Mouse (Mus musculus) testis, adult 2 months (tissue): ENCODE results near the gene Gm38431. TPM values are rescaled to one million over a fixed set of nuclear protein-coding genes. Genes with fewer than 3 reads are reported as not detected.
A peak's percentile ranks its signal among the peaks of the same experiment; 100 is the strongest.

Experiments
- H3K27ac ChIP-seq: fragments of 200-500 bp; 2 replicates; pipeline ENCODE4 v1.5.1; 2012; ENCODE audit warnings: low read depth, low read length; ENCODE audit not compliant: control insufficient read depth, insufficient read depth
- H3K27me3 ChIP-seq: fragments of 200-500 bp; 2 replicates; pipeline ENCODE4 v1.6.1; 2012; ENCODE audit warnings: mild to moderate bottlenecking, low read length, moderate library complexity; ENCODE audit not compliant: control insufficient read depth, insufficient read depth
- H3K36me3 ChIP-seq: fragments of 200-500 bp; 2 replicates; pipeline ENCODE4 v1.6.1; 2012; ENCODE audit warnings: mild to moderate bottlenecking, low read length; ENCODE audit not compliant: control insufficient read depth, insufficient read depth
- H3K4me1 ChIP-seq: fragments of 200-500 bp; 2 replicates; pipeline ENCODE4 v1.6.1; 2012; ENCODE audit warnings: low read length; ENCODE audit not compliant: control insufficient read depth, insufficient read depth
- H3K4me3 ChIP-seq: fragments of 200-500 bp; 2 replicates; pipeline ENCODE4 v1.5.1; 2012; ENCODE audit warnings: low read depth, mild to moderate bottlenecking, low read length, moderate library complexity, mixed read lengths; ENCODE audit not compliant: control insufficient read depth
- CTCF ChIP-seq: fragments of 200-500 bp; IDR thresholded peaks from 2 replicates; pipeline ENCODE4 v1.5.1; 2012; ENCODE audit warnings: low read depth, mild to moderate bottlenecking, inconsistent platforms, low read length, moderate library complexity; ENCODE audit not compliant: control insufficient read depth, insufficient read depth, insufficient replicate concordance
- POLR2A ChIP-seq: fragments of 200-500 bp; IDR thresholded peaks from 2 replicates; pipeline ENCODE4 v1.6.1; 2012; ENCODE audit warnings: low read depth, mild to moderate bottlenecking, inconsistent platforms, low read length, moderate library complexity; ENCODE audit not compliant: control insufficient read depth
- polyA plus RNA-seq: library from polyadenylated mRNA; depleted of rRNA; stranded (reverse); fragments of >200 nt; gene quantifications from 2 replicates; pipeline ENCODE4 v1.2.3, GENCODE M21; 2012

Gene Gm38431
- polyA plus RNA-seq, 1 experiment: 5.1 TPM

GRCm38 (mm10) chr9:21121483-21121882, 29.7 kb upstream of the Gm38431 start:
- no peak for TF ChIP-seq POLR2A
- no peak for TF ChIP-seq CTCF
- Histone ChIP-seq H3K4me1 (no peaks in the 10 kb centered on the region), H3K36me3 (no peaks in the 10 kb centered on the region; the same call in 1 of the 2 replicates), H3K27me3 (no peaks in the 10 kb centered on the region), H3K4me3 (no peak overlapping the region), H3K27ac (no peak overlapping the region)

DNA sequence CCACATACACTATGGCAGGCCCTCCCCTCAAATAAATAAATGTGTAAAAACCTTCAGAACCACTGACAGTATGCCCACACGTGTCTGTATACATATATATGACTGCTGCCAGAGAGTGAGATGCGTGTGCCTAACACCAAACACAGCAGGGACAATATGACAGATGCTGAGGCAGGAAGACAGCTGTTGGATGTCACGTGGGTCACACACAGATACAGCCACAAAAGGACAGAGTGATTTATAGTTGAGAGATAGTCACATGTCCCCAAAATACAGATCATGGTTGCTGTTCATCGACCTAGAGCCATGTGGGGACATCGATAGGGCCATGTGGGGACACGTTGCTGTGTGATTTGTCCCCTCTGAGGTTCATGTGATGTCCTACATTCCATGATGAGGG, 25.3 kb upstream of the Gm38431 start:
- TF ChIP-seq POLR2A (no peak), CTCF (no peak)
- H3K36me3 ChIP-seq: no peaks in the 10 kb centered on the region; the same call in 1 of the 2 replicates
- no peaks in the 10 kb centered on the region for H3K4me1 ChIP-seq
- H3K27me3 ChIP-seq: no peaks in the 10 kb centered on the region
- H3K27ac ChIP-seq: no peak overlapping the region
- H3K4me3 ChIP-seq: no peak overlapping the region

DNA sequence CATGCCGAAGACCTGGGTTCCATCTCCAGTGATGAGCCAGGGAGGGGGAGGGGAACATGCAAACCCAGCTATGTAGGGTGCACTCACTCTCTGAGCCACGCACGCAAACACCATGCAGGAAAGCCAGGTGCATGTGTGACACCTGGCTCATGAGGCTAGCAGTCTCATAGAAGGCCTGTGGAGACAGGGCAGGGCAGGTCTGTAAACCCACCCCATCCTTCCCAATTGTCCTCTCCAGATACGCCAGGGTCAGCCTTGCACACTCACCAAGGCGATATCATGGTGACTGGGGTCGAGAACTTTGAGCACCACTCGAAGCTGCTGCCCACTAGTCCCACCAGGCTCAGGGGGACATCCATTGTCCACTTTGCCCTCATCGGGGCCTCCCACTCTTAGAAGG, 23.3 kb upstream of the Gm38431 start:
- H3K27ac ChIP-seq: no peak overlapping the region
- H3K4me3 ChIP-seq: no peak overlapping the region
- no peaks in the 10 kb centered on the region for H3K27me3 ChIP-seq
- no peaks in the 10 kb centered on the region for H3K4me1 ChIP-seq
- TF ChIP-seq POLR2A (no peak), CTCF (no peak)
- H3K36me3 ChIP-seq: no peaks in the 10 kb centered on the region; the same call in 1 of the 2 replicates

DNA sequence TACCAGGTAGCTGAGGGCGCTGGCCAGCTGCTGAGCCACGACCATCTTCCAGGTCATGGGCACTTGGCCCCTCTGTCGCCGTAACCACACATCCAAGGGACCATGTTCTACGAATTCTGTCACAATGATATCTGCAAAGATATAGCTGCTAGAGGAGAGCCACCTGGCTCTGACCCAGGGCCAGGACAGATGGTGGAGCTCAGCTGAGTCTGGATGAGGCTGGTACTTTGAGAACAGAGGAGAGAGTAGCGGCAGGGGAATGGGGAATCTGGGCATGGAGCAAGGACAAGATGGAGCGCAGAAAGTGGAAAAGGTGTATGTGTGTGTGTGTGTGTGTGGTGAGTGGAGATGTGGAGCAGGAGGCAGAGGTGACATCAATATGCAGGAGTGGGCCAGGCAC, 22.4 kb upstream of the Gm38431 start:
- TF ChIP-seq CTCF: no peak
- no peak for TF ChIP-seq POLR2A
- H3K4me3 ChIP-seq: no peak overlapping the region
- no peak overlapping the region for H3K27ac ChIP-seq
- H3K4me1 ChIP-seq: no peaks in the 10 kb centered on the region
- H3K36me3 ChIP-seq: no peaks in the 10 kb centered on the region
- no peaks in the 10 kb centered on the region for H3K27me3 ChIP-seq

GRCm38 (mm10) chr9:21113751-21114150, 22.0 kb upstream of the Gm38431 start:
- Histone ChIP-seq H3K4me1 (no peaks in the 10 kb centered on the region), H3K27me3 (no peaks in the 10 kb centered on the region), H3K27ac (no peak overlapping the region), H3K36me3 (no peaks in the 10 kb centered on the region), H3K4me3 (no peak overlapping the region)
- TF ChIP-seq CTCF: no peak
- TF ChIP-seq POLR2A: no peak

DNA sequence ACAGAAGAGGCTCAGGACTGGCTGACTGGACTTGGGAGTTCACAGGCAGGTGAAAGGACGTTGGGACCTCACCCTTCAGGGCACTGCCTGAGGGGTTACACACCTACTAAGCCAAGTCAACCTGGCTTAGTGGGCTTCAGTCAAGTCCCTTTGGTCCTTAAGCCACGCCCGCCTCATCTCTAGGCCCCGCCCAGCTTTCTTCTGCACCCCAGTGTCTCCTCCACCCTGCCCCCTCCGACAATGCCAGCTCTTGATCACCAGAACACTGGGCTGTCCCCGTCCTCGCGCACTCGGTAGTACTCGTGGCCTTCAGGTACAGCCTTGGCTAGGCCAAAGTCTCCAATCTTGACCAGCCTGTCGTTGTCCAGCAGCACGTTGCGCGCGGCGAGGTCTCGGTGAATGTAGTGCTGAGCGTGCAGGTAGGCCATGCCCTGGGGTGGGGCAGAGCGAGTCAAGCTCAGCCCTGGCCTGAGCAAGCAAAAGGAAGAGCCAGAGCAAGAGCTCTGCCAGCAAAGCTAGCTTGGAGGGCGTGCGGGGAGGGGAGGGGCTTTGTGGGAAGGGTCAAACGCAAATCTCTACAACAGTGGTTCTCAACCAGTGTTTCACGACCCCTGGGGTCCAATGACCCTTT, 15.9 kb upstream of the Gm38431 start:
- no peak overlapping the region for H3K4me3 ChIP-seq
- H3K27ac ChIP-seq: no peak overlapping the region
- 0 out of 2 replicates have a peak, but pooled peaks have one; percentile 3 for TF ChIP-seq CTCF
- TF ChIP-seq POLR2A: peak; percentile 12; the same call in 1 of the 2 replicates
- H3K4me1 ChIP-seq: peaks cover 3% of the 10 kb centered on the region
- H3K36me3 ChIP-seq: no peaks in the 10 kb centered on the region
- no peaks in the 10 kb centered on the region for H3K27me3 ChIP-seq

DNA sequence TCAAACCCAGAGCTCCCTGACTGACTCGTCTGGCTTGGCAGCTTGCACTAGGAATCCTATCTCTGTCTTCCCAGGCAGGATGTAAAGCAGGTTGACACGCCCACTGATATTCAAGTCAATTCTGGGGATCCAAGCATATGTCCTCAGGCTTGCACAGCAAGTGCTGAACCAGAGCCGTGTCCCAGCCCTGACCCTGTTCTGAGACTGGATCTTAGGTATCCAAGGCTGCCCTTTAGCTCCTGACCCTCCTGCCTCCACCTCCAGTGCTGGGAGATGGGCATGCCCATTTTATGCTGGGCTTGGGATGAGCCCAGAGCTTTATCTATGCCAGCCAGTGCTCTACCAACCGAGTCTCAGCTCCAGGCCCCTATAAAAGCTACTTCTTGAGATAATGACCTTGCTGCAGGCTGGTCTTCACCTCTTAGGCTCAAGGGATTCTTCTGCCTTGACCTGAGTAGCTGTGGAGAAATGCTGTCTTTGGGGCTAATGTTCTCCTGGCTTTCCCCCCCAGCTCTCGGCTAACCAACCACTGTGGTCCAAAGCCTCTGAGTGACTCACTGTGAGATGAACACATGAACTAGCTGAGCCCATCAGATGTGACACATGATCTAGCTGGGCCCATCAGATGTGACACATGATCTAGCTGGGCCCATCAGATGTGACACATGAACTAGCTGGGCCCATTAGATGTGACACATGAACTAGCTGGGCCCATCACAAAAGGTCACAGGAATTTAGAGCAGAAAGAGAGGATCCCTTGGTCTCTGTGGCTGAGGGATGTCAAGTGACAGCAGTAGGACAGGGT, 14.2 kb upstream of the Gm38431 start:
- TF ChIP-seq CTCF (no peak), POLR2A (no peak)
- H3K27ac ChIP-seq: no peak overlapping the region
- no peak overlapping the region for H3K4me3 ChIP-seq
- H3K27me3 ChIP-seq: no peaks in the 10 kb centered on the region
- peaks cover 3% of the 10 kb centered on the region for H3K4me1 ChIP-seq
- no peaks in the 10 kb centered on the region; the same call in 1 of the 2 replicates for H3K36me3 ChIP-seq
